Mouse (Mus musculus) frontal cortex, adult (tissue): ENCODE results near the gene Gucy2g.
A peak's percentile ranks its signal among the peaks of the same experiment; 100 is the strongest.
"Not testable (repeated sequence)": the region's sequence is repeated elsewhere in the genome, so short reads cannot be mapped to it uniquely, and the experiment has no call there.

Source experiments
- ATAC-seq: cut with Nextera tagmentation; 2 replicates; pipeline ENCODE4 v1.9.2; 2017; ENCODE audit warnings: mild to moderate bottlenecking, moderate library complexity, mixed read lengths; ENCODE audit not compliant: low TSS enrichment

Gene Gucy2g

DNA sequence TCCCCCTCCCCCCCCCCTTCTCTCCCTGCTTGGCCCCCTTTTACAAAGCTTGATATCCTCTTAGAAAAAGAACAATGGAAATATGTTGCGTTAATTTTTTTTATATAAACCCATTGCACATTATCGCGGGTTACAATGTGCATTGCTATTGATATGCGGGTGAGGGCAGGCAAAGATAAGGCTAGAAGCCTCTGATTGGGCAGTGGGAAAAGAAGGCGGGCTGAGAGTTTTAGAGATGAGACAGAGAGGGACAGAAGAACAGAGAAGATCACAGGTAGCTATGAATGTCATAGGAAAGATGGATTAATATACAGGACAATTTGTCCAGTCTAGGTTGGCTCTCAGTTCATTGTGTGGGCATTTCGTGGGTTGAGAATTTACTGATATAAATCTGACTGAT lies 33.8 kb downstream of the Gucy2g start:
- no peak for ATAC-seq

DNA sequence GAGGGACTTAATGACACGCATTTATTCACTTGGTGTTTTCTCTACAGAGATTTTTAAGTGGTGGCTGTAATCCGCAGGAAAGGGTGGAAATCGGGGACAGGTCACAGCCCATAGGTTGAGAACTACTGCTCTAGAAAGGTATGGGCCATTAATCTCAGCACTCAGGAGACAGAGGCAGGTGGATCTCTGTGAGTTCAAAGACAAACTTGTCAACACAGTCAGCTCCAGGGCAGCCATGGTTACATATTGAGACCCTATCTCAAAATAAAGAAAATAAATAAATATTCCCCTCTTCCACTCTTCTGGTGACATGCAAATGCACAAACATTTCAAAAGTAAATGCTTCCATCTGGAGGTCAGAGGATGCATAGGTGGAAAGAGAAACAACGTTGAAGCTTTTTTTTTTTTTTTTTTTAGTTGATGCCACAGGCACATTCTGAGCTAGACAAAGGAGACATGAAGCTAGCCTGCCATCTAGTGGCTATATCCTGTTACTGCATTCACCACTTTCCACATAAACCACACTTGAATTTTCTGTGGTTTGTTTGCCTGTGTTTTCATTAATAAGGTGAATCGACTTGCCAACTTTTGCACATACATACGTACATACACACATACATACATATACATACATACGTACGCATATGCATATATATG lies 34.4 kb downstream of the Gucy2g start:
- ATAC-seq, result 0 out of 2 replicates have a peak, but pooled peaks have one; percentile 32

DNA sequence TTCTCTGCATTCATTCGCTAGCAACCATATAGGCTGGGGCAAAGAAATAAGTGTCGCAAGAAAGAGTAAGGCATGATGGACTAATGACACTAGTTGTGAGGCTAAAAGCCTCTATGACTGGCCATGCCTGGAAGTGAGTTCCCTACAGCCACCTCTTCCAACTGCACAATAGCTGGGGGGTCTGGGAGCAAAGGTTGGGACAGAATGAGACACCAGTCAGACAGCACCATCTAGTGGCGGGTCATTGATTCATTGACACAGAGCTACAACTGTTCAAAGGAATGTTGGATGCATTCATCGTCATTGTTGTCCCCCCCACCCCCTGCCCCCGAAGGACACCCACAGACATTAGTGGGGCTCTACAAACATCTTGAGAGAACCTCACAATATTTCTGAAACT lies 42.7 kb downstream of the Gucy2g start:
- ATAC-seq, result peak; percentile 81; the same call in 1 of the 2 replicates

DNA sequence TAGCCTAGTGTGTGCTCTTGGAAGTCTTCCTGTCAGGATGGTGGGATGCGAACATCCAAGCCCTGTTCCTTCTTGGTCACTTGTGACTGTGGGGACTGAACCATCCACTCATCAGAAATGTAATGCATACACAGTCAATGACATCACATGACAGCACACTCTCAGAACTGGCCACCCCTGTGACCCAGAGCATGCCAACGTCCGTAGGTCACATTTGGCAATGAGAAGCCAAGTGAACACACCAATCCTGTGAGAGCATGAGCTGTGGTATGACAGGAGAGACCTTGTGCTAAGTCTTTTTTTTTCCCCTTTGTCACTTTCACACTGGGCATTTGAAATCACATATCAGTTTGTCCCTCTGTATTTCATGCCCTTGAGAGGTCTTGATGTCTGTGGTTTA lies 45.5 kb downstream of the Gucy2g start:
- no peak for ATAC-seq

DNA sequence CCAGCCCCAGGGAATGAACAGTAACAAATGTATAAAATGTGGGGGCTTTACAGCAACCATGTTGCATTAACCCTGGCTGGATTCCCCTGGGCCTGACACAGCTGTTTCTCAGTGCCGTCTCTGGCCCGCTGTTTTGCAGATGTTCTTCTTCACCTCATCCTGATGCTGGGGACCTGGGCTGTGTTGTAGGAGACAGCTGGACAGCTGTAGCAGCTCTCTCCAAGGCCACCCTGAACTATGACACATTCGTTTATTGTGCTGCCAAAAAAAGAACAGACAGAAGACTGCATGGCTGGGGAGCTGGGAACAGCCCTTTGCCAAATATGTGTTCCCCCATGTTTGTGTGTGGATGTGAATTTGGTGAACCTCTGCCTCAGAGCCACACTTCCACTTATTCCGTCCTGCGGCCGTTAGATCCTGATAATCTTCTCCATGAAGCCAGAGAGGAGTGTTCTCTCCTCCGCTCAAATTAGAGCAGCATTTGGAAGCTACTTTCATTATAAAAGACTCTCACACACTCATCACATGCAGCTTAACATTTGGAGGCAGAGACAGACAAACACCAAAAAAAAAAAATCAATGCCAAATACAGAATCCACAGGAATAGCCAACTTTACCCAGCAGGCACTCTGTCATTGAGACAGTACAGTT lies 46.4 kb downstream of the Gucy2g start:
- 0 out of 2 replicates have a peak, but pooled peaks have one; percentile 57 for ATAC-seq

DNA sequence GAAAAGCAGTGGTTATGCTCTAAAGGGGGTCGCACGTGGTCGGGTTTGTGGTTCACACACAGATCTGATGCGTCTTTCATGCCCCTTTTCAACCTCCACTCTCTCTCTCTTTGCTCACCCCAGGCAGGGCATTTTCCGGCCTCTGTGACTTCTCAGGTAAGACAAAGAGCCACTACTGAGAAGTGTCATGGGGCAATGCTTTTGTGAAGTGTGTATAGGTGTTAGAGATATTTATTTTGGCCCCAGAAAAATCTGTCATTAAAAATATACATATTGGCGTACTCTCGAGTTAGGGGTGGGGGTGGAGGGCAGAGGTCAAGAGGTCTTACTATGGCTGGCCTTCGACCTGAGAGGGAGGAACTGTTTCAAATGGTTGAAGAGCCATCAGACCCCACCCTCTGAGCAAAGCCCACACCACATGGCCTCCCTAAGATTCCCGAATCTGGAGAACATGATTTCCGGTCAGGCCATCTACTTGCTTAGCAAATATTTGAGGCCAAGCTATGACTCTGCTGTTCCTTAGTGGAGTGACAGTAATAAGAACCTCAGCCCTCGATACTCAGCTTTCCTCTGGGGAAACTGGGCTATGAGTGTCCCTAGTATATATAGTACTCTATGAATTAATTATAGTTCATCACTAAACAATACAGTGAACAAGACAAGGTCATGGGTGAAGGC lies 47.2 kb downstream of the Gucy2g start:
- no peak for ATAC-seq

DNA sequence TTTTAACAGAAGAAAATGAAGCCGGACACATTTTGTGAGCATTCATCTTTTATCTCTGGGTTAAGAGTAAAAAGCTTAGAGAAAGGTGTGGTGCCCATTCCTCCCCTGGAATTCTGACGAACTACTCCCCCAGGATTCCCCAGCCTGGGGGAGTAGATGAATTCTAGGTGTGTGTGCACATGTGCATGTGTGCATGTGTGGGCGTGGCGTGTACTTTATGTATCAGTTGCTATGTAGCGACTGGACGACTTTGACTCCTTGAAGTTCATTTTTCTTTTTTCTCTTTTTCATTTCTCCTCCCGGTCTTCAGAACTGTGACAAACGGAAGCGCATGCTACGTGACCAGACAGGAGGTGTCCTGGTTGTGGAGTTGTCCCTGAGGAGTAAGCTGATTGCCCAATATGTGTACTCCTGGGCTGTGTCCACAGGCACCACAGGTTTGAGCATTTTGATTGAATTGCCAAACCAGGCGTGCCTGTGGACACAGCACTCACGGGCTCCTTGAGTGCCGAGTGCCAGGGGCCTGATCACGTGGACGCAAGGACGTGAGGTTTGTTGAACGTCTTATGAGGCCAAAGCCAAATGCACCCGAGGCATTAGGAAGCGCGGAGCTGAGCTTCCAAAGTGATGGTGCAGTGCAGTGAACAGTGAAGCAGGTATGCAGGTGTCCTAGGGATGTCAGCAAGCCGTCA lies 48.6 kb downstream of the Gucy2g start:
- no peak for ATAC-seq

DNA sequence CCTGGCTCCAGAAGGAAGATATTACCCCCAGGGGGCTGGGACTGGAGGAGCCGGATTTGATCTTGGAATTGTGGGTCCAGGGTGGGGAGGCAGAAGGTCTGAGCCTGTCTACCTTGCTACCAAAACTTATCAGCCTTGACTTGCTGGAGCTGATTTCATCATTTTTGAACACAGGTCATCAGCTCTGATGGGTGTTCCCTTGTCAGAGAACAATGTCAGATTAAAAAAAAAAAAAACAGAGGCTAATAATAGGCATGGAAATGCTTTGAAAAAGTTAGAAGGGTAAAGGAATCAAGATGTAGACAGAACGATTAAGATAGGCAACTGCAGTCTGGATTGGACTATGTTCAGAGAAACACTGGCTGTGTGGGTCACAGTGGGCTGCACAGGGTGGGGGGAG lies 49.4 kb downstream of the Gucy2g start:
- ATAC-seq, result no peak

DNA sequence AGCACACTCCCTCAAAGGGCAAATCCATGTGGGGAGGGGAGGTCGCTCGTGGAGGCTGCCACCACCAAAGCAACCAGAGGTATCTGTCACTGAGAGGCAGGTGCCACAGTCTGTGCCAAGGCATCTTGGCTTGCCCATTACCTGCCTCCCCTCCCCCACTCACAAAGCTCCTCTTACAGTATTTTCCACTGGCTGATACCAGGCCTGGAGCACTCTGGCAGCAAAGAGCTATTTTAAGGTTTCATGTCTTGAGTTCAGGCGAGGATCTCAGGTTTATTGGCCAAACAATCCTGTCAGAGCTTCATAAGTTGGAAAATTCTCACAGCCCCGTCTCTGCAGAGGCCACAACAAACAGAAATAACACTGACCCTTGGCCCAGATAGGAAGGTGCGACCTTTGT lies 51.0 kb downstream of the Gucy2g start:
- no peak for ATAC-seq

DNA sequence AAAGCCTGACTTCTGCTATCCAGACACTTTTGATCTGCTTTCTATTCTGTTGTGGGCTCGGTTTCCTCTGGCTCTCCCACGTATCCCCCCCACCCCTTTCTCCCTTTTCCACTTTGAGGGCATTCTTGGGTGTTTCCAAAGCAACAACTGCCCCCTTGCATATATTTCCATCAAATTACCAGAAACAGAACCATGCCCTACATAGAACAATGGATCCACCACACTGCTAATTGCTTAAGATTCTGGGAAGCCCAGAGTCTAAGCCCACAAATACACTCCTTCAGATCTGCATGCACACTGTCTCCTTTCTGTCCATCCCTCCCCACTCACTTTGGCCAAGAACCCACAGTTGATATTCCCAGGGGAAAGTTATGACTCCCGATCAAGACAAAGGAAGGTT lies 55.4 kb downstream of the Gucy2g start:
- ATAC-seq, result 0 out of 2 replicates have a peak, but pooled peaks have one; percentile 62

DNA sequence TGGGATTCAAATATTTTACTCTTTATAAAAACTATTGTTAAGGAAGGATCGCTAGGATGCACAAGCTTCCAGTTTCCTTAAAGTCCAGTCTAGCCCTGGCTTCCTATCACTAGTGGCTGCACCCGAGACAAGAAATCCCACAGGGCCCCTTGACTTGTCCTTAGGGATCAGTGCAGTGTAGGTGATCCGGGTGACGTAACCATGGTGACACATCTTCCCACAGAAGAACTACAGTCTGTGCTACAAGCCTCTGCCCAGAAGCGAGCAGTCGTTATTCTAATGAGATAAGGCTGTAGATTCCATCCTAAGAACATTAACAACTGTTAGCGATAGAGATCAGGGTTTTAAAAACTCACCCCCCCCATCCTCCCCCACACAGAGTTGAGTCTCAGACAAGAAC lies 56.0 kb downstream of the Gucy2g start:
- no peak for ATAC-seq

DNA sequence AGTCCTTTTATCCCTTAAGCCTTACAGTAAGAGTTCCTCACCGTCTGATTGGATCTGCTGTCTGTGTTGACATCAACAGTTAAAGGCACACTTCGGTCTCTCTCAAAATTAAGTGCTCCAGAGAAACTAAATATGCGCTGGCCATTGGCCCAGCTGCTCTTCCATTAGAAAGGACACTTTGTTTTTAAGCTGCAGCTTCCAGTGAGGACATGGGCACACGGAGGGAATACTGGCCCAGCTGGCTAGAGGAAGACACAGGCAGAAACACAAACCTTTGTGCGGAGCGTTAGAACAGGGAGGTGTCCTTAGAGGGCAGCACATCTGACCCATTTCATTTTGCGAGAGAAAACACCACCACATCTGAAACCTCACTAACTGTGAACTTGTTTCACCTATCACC lies 56.6 kb downstream of the Gucy2g start:
- no peak for ATAC-seq

DNA sequence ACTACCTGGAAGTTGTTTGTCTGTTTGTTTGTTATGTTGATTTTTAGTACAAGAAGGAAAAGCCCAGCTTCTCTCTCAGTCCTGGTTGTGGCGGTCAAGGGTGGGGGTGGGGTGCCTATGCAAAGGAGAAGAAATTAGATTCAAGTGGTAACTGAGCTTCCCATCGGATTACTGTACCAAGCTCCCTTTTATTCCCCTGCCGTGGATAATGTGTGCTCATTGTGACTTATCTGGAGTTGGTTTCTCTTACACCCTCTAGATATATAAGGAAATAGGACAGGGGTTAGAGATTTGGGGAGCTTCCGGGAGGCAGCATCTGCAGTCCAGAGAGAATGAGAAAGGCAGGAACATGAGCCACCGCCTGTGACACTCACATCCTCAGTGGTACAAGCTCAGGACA lies 60.6 kb downstream of the Gucy2g start, which contains the start of gene Tectb:
Gene Tectb (plus strand): TSS at position 301 of the 400 bp plus-strand sequence.
- ATAC-seq, result no peak

DNA sequence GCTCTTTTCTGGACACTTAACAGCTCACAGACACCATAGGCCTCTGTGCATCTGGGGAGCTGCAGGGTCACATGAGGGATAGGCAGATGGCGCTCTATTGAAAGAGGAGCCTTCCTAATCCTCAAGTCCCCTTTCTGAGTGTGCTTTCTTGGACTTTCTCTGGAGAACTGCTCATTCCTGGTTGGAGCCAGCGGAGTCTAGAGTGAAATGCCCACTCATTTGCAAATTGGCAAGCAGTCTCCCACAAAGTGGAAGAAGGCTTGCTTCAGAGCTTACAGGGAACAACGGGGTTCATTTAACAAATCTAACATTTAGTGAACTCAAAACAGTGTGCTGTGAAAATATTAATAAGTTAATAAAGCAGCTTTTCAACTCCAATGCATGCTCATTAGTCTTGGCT lies 63.9 kb downstream of the Gucy2g start:
- ATAC-seq, result peak; percentile 80

DNA sequence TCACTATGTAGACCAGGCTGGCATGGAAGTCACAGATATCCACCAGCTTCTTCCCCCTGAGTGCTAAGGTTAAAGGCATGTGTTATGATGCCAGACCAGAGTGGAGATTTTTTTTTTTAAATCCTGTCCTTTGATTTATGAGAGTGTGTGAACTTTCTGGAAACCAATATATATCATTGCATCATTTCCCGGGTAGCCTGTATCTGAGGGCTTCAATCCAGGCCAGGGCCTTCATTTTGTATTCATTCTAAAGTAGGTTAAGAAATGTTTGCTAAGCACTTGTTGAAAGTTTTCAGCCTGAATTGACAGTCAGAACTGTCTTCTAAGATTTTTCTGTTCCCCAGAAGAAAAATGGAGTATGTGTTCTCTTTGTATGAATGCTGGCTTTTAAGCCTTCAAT lies 69.5 kb downstream of the Gucy2g start:
- no peak for ATAC-seq

DNA sequence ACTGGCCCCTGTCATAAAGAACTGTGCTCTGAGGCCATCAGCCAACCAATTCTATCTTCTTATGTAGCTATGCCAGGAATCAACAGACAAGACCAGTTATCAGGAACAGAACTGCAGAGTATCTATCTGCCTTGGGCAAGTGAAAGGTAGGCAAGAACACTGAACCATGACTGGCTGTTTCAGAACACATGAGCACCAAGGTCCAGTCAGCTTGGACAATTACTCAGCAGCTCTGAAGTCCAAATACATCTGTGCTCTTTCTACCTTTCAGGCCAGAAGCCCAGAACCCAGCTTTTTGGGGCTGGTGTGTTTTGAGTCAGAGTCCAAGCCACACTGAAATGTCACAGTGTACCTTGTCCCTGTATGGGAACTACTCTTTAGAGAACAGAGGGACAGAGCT lies 70.6 kb downstream of the Gucy2g start:
- no peak for ATAC-seq

DNA sequence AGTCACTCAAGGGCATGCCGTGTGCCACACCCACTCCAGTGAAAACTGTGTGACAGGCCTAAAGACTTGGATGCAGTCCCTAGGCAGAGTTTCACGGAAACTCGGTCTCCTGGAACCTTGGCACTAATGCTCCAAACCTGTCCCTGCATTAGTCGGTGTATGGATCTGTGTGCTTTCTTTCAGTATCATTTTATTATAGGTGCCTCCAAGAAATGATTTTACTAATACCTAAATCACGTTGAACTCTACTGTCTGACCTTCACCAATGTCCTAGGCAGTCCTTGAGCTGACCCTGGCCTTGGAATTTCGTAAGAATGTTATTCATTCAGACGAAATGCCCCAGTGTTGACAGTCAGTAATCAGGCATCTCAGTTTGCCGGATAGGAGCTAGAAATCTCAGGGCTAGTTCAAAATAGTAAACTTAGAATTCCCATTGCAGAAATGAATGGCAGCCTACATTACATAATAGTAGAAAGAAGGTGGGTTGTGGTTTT lies 71.8 kb downstream of the Gucy2g start:
- ATAC-seq, result not testable (repeated sequence)

DNA sequence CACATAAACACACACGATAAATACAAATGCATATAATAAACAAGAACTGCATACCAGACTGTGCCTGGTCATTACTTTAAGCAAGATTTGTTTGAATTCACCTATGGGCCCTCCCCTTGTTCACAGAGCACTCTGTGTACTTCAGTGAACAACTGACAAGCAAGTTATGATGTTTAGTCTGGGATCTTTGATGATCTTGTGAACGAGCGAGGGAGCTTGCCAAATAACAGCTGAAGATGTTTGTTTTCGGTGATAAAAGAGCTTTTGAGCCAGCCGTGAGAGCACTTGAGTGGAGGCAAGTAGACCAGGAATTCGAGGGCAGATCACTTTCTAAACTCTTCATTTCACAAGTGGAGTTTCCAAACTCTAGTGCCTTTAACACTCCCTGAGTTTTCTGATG lies 72.7 kb downstream of the Gucy2g start:
- no peak for ATAC-seq

DNA sequence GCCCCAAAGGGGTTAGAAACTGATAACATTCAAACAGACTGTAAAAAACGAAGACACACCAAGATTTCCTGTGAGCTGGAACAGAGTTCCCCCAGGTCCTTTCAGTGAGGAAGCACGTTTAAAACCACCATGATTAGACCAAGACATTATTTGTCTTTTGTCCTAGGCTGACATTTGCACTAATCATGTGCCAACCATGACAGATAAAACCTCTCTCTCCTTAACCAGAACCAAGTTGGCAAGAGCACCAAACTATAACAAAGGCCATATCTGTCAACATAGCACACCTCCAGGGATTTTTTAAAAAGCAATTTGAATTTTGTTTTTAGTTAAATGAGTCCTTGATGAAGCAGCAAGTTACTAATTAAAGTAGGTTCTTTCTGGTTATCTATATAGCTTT lies 73.3 kb downstream of the Gucy2g start:
- no peak for ATAC-seq

DNA sequence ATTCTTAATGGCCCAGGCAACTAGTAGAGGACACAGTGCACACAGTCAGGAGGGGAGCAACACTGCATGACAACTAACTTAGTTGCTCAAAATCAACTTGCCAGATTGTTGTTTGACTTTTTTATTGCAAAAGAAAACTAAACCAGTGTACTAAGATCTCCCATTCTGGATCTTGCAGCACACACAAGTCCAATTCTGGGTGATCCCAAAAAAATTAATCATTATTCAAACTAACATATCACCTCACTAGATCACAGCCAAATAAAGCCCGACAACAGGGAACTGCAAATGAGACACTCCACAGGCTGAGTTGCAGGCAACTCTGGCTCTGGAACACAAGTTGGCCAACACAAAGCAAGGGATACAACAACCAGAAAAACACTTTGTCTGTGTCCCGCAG lies 74.3 kb downstream of the Gucy2g start:
- no peak for ATAC-seq

DNA sequence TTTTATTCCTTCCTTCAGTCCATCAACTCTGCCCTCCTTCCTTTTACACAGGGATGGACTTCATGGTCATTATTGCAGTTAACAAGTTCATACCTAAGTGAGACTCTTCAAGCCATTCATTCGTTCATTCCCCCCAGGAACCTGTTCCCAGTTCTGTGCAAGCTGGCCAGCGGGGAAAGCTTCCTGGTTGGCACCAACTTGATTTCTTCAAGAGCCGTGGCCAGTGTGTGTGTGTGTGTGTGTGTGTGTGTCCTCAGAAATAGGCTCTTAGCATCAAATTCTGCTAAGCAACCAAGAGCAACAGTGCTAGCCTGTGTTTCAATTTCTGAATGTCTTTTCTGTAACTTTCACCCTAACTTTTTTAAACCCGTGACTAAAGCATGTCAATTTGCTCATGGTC lies 75.1 kb downstream of the Gucy2g start:
- no peak for ATAC-seq

DNA sequence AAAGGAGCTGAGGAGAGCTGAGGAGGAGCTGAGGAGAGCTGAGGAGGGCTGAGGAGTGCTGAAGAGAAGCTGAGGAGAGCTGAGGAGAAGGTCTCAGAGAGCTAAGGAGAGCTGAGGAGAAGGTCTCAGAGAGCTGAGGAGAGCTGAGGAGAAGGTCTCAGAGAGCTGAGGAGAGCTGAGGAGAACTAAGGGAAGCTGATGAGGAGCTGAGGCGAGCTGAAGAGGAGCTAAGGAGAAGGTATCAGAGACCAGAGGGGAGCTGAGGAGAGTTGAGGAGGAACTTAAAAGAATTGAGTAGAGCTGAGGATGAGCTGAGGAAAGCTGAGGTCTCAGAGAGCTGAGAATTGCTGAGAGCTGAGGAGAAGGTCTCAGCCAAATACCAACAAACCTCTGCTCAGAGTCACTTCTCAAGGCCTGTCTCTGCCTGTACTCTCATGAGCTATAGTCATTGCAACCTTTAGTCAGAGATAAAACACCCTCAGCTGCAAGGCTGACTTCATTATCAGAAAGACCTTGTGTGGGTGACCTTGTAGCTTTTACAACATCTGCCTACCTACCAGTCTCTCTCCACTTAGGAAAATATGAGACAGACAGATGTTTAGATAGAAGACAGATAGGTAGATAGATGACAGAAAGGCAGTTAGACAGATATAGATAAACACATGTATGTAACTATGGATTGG lies 75.7 kb downstream of the Gucy2g start:
- no peak for ATAC-seq
